Mouse (Mus musculus): Measurements from ENCODE around the gene Pus7l. TPM values are rescaled to one million over a fixed set of nuclear protein-coding genes. Genes with fewer than 3 reads are reported as not detected.

Pus7l gene
- polyA plus RNA-seq, 1 experiment: 4.0 TPM

GRCm38 (mm10) chr15:94587826-94588715 is 44.7 kb upstream of the Pus7l start:
- peaks cover 36% of the 10 kb centered on the region for H3K79me2 ChIP-seq (ENCODE audit: control insufficient read depth, insufficient read depth)
- no peak for TF ChIP-seq REST (IDR thresholded peaks at IDR 0.05; ENCODE audit: insufficient read depth, insufficient read length)
- peak in 1 of 3 experiments; percentile 57 for TF ChIP-seq MYOD1 (IDR thresholded peaks at IDR 0.05; ENCODE audit: control insufficient read depth in 1 of 3, insufficient read length in 2 of 3, low read depth in 2 of 3)
- H3K27me3 ChIP-seq (ENCODE audit: control insufficient read depth, insufficient read depth, insufficient read length): no peaks in the 10 kb centered on the region
- peak overlapping the region; percentile 83 for H3K4me2 ChIP-seq (ENCODE audit: low read depth)
- no peak overlapping the region for H3ac ChIP-seq (ENCODE audit: control insufficient read depth, insufficient read length)
- H3K4me3 ChIP-seq: peak overlapping the region; percentile 53
- peaks cover 33% of the 10 kb centered on the region for H3K36me3 ChIP-seq (ENCODE audit: control insufficient read depth, insufficient read depth)

- Histone ChIP-seq H3K27me3 (ENCODE audit: control insufficient read depth, insufficient read depth, insufficient read length) (no peaks in the 10 kb centered on the region), H3K79me2 (ENCODE audit: control insufficient read depth, insufficient read depth) (peaks cover 36% of the 10 kb centered on the region), H3K36me3 (ENCODE audit: control insufficient read depth, insufficient read depth) (peaks cover 64% of the 10 kb centered on the region), H3ac (ENCODE audit: control insufficient read depth, insufficient read length) (no peak overlapping the region), H3K4me2 (ENCODE audit: low read depth) (no peak overlapping the region), H3K4me3 (no peak overlapping the region)
- TF ChIP-seq CEBPB (IDR thresholded peaks at IDR 0.05; ENCODE audit: insufficient read depth, poor library complexity, severe bottlenecking): no peak
- TF ChIP-seq POLR2AphosphoS2 (IDR thresholded peaks at IDR 0.05; ENCODE audit: insufficient read length, low read depth): no peak
- no peak for TF ChIP-seq MYOG (IDR thresholded peaks at IDR 0.05; ENCODE audit: control insufficient read depth in 1 of 3, insufficient read depth in 1 of 3, insufficient read length in 2 of 3, low read depth in 2 of 3)
Measured at GRCm38 (mm10) chr15:94584738-94585137, 41.4 kb upstream of the Pus7l start.

- H3K36me3 ChIP-seq (ENCODE audit: control insufficient read depth, insufficient read depth): peaks cover 79% of the 10 kb centered on the region
- no peaks in the 10 kb centered on the region for H3K27me3 ChIP-seq (ENCODE audit: control insufficient read depth, insufficient read depth, insufficient read length)
- H3ac ChIP-seq (ENCODE audit: control insufficient read depth, insufficient read length): no peak overlapping the region
- H3K4me2 ChIP-seq (ENCODE audit: low read depth): no peak overlapping the region
- H3K79me2 ChIP-seq (ENCODE audit: control insufficient read depth, insufficient read depth): peaks cover 24% of the 10 kb centered on the region
- TF ChIP-seq TCF3 (IDR thresholded peaks at IDR 0.05; ENCODE audit: insufficient read length, low read depth): no peak
- TF ChIP-seq MAX (IDR thresholded peaks at IDR 0.05; ENCODE audit: low read depth): no peak
- no peak for TF ChIP-seq MYOD1 (IDR thresholded peaks at IDR 0.05; ENCODE audit: control insufficient read depth in 1 of 3, insufficient read length in 2 of 3, low read depth in 2 of 3)
- TF ChIP-seq REST (IDR thresholded peaks at IDR 0.05; ENCODE audit: insufficient read depth, insufficient read length): no peak
- TF ChIP-seq CEBPB (IDR thresholded peaks at IDR 0.05; ENCODE audit: insufficient read depth, poor library complexity, severe bottlenecking): no peak
- no peak for TF ChIP-seq SRF (IDR thresholded peaks at IDR 0.05; ENCODE audit: control insufficient read depth, insufficient read length, low read depth)
- no peak for TF ChIP-seq USF1 (IDR thresholded peaks at IDR 0.05; ENCODE audit: low read depth)
- no peak for TF ChIP-seq E2F4 (IDR thresholded peaks at IDR 0.05; ENCODE audit: insufficient read depth)
- no peak for TF ChIP-seq TCF12 (IDR thresholded peaks at IDR 0.05; ENCODE audit: insufficient read depth, poor library complexity, severe bottlenecking)
- no peak for TF ChIP-seq POLR2AphosphoS2 (IDR thresholded peaks at IDR 0.05; ENCODE audit: insufficient read length, low read depth)
- TF ChIP-seq POLR2A (IDR thresholded peaks at IDR 0.05; ENCODE audit: insufficient read length, low read depth): no peak
- TF ChIP-seq MYOG (IDR thresholded peaks at IDR 0.05; ENCODE audit: control insufficient read depth in 1 of 3, insufficient read depth in 1 of 3, insufficient read length in 2 of 3, low read depth in 2 of 3): no peak
- no peak overlapping the region for H3K4me3 ChIP-seq
Measured at GRCm38 (mm10) chr15:94583153-94583552, 39.8 kb upstream of the Pus7l start.

GRCm38 (mm10) chr15:94582000-94582593 is 38.8 kb upstream of the Pus7l start:
- no peaks in the 10 kb centered on the region for H3K27me3 ChIP-seq (ENCODE audit: control insufficient read depth, insufficient read depth, insufficient read length)
- H3ac ChIP-seq (ENCODE audit: control insufficient read depth, insufficient read length): no peak overlapping the region
- peaks cover 89% of the 10 kb centered on the region for H3K36me3 ChIP-seq (ENCODE audit: control insufficient read depth, insufficient read depth)
- H3K4me3 ChIP-seq: no peak overlapping the region
- no peak for TF ChIP-seq TCF3 (IDR thresholded peaks at IDR 0.05; ENCODE audit: insufficient read length, low read depth)
- no peak for TF ChIP-seq MYOG (IDR thresholded peaks at IDR 0.05; ENCODE audit: control insufficient read depth in 1 of 3, insufficient read depth in 1 of 3, insufficient read length in 2 of 3, low read depth in 2 of 3)
- no peak for TF ChIP-seq TCF12 (IDR thresholded peaks at IDR 0.05; ENCODE audit: insufficient read depth, poor library complexity, severe bottlenecking)
- TF ChIP-seq USF1 (IDR thresholded peaks at IDR 0.05; ENCODE audit: low read depth): no peak
- no peak for TF ChIP-seq POLR2AphosphoS2 (IDR thresholded peaks at IDR 0.05; ENCODE audit: insufficient read length, low read depth)
- no peak for TF ChIP-seq MYOD1 (IDR thresholded peaks at IDR 0.05; ENCODE audit: control insufficient read depth in 1 of 3, insufficient read length in 2 of 3, low read depth in 2 of 3)
- no peak for TF ChIP-seq MAX (IDR thresholded peaks at IDR 0.05; ENCODE audit: low read depth)
- H3K79me2 ChIP-seq (ENCODE audit: control insufficient read depth, insufficient read depth): peaks cover 13% of the 10 kb centered on the region
- no peak overlapping the region for H3K4me2 ChIP-seq (ENCODE audit: low read depth)

GRCm38 (mm10) chr15:94574566-94575268 is 31.4 kb upstream of the Pus7l start:
- no peaks in the 10 kb centered on the region for H3K27me3 ChIP-seq (ENCODE audit: control insufficient read depth, insufficient read depth, insufficient read length)
- H3K4me3 ChIP-seq: no peak overlapping the region
- peak overlapping the region; percentile 57 for H3K4me2 ChIP-seq (ENCODE audit: low read depth)
- H3K36me3 ChIP-seq (ENCODE audit: control insufficient read depth, insufficient read depth): peaks cover 25% of the 10 kb centered on the region
- H3K79me2 ChIP-seq (ENCODE audit: control insufficient read depth, insufficient read depth): no peaks in the 10 kb centered on the region
- H3ac ChIP-seq (ENCODE audit: control insufficient read depth, insufficient read length): no peak overlapping the region
- TF ChIP-seq MAX (IDR thresholded peaks at IDR 0.05; ENCODE audit: low read depth) (no peak), E2F4 (IDR thresholded peaks at IDR 0.05; ENCODE audit: insufficient read depth) (no peak), REST (IDR thresholded peaks at IDR 0.05; ENCODE audit: insufficient read depth, insufficient read length) (no peak), TCF3 (IDR thresholded peaks at IDR 0.05; ENCODE audit: insufficient read length, low read depth) (no peak), TCF12 (IDR thresholded peaks at IDR 0.05; ENCODE audit: insufficient read depth, poor library complexity, severe bottlenecking) (no peak), POLR2AphosphoS2 (IDR thresholded peaks at IDR 0.05; ENCODE audit: insufficient read length, low read depth) (no peak), CEBPB (IDR thresholded peaks at IDR 0.05; ENCODE audit: insufficient read depth, poor library complexity, severe bottlenecking) (no peak), USF1 (IDR thresholded peaks at IDR 0.05; ENCODE audit: low read depth) (no peak), POLR2A (IDR thresholded peaks at IDR 0.05; ENCODE audit: insufficient read length, low read depth) (no peak), MYOG (IDR thresholded peaks at IDR 0.05; ENCODE audit: control insufficient read depth in 1 of 3, insufficient read depth in 1 of 3, insufficient read length in 2 of 3, low read depth in 2 of 3) (peak in 2 of 3 experiments; percentile 63 to 77), MYOD1 (IDR thresholded peaks at IDR 0.05; ENCODE audit: control insufficient read depth in 1 of 3, insufficient read length in 2 of 3, low read depth in 2 of 3) (peak; percentile 14 to 81 (median 48)), SRF (IDR thresholded peaks at IDR 0.05; ENCODE audit: control insufficient read depth, insufficient read length, low read depth) (no peak)
